Mouse (Mus musculus) right cerebral cortex, postnatal 4 days (tissue): ENCODE results near the gene Ccdc57.
"Not testable (repeated sequence)": the region's sequence is repeated elsewhere in the genome, so short reads cannot be mapped to it uniquely, and the experiment has no call there.

Source experiments
- DNase-seq: peaks from one replicate; pipeline ENCODE4 v3.0.0-alpha.2; 2022

Ccdc57 gene

GRCm38 (mm10) chr11:120850331-120851030 is 82.2 kb downstream of the Ccdc57 start:
- DNase-seq, result no peak

- no peak for DNase-seq
These were observed 85.8 kb downstream of the Ccdc57 start for GRCm38 (mm10) chr11:120846725-120847475.

- DNase-seq, result no peak
These were observed 88.3 kb downstream of the Ccdc57 start for GRCm38 (mm10) chr11:120844329-120844728.

GRCm38 (mm10) chr11:120833555-120834280 is 99.0 kb downstream of the Ccdc57 start:
- no peak for DNase-seq

DNA sequence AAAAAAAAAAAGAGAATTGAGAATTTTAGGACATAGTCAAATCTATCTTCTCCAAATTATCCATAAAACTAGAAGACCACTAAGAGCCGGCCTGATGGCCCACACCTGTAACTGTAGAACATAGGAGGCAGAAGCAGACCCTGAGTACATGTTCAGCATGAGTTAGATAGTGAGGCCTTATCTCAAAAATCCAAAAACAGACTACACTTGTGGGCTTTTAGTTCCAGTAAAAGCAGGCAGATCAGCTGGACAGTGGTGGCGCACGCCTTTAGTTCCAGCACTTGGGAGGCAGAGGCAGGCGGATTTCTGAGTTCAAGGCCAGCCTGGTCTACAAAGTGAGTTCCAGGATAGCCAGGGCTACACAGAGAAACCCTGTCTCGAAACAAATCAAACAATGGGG is 99.7 kb downstream of the Ccdc57 start:
- DNase-seq, result not testable (repeated sequence)

DNA sequence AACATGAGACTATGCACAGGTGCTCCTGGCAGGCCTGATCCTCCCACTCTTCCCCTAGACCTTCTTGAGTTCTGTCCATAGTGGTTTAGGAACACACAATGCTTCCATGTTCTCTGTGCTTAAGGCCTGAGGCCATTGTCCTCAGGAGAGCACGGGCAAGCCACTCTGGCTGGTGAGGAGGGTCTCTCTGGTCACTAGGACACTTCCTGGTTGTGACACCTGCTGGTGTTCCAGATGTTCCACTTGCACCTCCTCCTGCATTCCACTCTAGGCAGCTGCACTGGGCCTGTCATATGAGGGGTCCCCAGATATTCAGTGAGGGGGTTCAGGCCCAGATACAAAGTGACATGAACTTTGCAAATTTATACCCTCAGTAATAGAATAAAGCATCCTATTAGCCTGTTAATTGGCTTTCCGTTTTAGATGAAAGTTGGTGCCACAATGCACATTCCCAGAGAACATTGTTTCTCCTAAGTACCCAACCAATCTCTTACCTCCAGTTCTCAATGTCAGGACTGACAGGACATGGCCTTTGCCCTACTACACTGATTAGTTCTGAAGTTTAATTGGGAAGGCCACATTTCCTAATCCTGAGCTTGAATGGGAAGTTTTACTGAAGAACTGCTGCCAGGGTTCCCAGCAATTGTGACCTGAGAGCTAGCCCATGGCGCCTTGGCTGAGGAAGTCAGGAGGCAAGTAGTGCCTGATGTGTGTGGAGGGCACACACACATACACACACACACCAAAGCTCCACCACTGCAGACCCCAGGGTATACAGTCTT is 100.8 kb downstream of the Ccdc57 start:
- DNase-seq, result no peak

- DNase-seq, result no peak
These were observed 102.0 kb downstream of the Ccdc57 start for GRCm38 (mm10) chr11:120830686-120831085.

DNA sequence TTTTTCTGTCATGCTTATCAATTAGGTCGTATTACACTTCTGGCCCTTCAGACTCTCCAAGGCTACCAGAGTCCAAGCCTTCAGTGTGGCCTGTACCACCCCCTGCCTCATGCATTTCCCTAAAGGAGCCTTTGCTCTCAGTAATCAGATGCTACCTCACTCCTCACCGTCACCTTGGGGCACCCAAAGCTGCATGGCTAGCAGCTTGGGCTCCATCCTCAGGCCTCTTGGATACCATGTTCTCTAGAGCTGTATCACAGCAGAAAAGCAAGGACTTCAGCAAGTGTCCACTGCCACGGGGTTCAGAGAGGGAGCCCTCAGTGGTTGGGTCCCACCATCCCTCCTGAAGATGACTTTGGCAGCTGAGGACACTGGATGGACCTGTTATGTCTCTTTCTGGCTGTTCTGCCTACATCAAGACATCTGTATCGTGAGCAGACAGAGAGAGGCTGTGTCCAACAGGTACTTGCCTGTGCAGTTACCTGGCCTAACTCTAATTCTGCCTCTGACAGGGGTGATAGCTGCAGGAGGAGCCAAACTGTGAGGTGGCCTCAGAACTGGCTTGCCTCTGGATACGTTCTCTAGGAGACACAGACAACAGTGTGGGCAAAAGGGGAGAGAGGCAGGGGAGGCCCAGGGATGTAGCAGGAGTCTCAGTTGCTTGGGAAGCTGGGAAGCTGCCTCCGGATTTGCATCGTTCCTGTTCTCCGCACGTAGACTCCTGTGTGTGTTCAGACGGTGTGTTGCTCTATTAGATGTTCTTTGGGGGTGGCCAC is 102.7 kb downstream of the Ccdc57 start:
- DNase-seq, result no peak

DNA sequence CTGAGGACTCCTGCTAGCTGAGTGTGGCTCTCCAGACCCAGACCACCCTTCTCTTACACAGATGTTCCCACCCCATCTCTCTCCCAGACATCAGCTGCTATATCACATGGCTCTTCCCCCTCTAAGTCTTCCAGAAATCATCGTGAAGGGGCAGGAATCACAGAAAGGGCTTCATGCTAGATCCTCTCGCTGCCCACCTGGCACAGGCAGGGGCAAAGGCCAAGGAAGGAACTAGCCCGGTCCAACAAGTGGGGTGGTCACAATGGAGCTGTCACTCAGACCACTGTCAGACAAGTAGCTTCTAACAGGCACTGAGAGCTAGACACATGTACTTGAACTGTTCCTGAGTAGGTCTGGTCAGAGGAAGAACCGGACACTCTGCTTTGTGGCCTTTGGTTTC is 104.3 kb downstream of the Ccdc57 start:
- DNase-seq, result no peak

DNA sequence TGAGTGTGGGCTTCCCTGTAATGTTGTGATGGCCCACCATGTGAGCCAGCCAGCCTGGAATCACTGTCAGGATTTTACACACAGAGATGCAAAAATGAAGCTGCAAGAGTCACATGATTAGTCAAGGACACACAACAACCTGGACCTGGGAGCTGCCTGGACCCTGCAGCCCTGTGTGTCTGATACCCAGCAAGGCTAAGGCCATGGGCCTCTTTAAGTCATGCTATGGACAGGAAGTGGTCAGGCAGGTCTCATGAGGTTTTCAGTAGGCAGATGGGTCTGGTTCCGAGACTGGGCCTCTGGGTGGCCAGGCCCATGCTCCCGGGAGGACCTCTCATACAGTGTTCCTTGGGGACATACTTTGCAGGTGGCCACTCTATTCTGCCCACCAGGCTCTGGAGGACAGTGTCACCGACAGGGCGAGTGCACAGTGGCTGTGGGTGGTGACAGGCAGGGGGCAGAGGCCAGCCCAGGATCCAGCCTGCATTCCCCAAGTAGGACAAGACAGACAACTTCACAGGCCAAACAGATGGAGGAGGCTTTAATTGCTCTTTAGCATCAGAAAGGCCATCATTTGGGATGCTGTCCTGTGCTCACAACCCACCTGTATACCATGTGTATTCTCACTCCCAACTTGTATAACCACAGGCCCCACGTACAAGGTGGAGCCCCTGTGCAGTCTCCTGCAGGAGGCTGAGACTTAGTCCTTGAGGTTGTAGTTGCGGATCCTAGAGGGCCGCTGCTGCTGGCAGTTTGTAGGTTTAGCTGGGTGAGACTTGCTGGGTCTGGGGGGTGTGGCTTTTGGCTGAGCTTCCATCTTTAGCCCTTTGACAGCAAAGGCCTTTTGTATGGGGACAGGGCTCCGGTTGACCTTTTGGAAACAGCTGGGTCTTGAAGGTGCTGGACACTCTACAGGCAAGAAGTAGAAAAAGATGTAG is 106.4 kb downstream of the Ccdc57 start:
- DNase-seq, result no peak

- DNase-seq, result no peak
These were observed 107.3 kb downstream of the Ccdc57 start for GRCm38 (mm10) chr11:120825289-120825863.

- DNase-seq, result no peak
These were observed 107.8 kb downstream of the Ccdc57 start for GRCm38 (mm10) chr11:120824787-120825288.

DNA sequence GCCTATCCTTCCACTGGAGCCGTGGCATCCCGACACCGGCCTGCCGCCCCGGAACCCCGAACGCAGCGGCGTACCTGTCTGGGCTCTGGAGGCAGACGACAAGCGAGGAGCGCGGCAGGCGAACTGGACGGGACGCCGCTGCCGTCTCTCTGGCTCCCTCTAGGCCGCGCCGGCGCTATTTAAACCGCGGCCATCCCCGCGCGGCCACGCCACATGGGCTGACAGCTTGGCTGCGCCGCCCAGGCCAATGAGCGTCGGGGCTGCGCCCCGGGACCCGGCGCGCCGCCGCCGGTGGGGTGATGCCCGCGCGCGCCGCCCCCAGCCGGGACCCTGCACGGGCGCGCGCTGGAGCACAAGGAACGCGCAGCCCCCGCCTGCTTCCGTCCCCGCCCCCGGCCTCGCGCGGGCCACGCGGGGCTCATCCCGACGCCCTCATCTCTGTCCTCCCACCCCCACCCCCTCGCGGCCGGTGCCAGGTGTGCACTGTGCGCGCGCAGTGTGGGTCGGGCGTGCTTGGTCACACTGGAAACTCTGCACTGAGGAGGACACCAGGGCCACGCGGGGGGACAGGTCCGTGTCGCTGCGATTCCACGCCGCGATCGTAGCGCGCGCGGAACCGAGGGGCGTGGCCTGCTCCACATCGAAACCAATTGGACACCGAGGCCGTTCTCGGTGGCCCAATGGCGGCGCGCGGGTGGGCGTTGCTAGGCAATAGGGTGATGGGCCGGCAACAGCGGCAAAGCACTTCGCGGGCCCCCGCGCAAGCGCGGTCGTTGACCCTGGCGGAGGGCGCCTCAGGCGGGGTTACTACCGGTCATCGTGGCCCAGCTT is 108.5 kb downstream of the Ccdc57 start, which contains the start of gene Fasn:
Fasn (minus strand) TSS at position 592 of the 831 bp plus-strand sequence.
- peak; percentile 98 for DNase-seq

DNA sequence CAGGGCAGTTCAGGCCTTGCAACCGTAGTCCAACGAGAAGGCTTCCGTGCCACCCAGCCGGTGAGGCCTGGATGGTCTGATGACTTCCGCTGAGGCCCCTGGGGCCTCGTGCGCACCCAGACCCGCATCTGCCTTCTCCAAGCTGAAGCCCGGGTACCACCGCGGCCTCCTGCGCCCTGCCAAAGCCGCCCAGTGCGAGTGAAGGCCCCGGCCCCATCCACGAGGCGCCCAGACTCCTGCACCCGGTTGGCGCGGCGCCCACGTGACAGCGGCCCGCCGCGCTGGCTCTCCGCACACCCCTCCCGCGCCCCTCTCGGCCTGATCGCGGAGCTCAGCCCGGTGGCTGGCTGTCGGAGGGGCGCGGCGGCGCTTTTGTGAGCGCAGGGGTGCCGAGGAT is 109.1 kb downstream of the Ccdc57 start:
- peak; percentile 77 for DNase-seq

- peak; percentile 32 for DNase-seq
These were observed 109.7 kb downstream of the Ccdc57 start for GRCm38 (mm10) chr11:120822831-120823550.

GRCm38 (mm10) chr11:120822321-120822720 is 110.4 kb downstream of the Ccdc57 start:
- peak; percentile 3 for DNase-seq

- no peak for DNase-seq
These were observed 111.4 kb downstream of the Ccdc57 start for GRCm38 (mm10) chr11:120821076-120821922.

DNA sequence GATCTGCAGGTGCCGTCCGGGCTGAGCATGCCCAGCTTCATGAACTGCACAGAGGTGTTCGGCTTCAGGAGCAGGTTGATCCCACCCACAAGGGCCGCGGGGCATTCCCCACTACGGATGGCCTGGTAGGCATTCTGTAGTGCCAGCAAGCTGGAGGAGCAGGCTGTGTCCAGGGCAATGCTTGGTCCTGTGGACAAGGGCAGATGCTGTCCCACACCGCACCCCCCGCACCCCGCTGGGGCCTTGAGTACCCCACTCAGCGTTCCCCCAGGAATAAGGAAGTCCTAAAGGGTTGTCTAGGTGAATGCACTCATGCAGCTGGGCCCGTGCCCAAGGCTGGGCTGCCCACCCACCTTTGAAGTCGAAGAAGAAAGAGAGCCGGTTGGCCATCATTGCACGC is 112.1 kb downstream of the Ccdc57 start:
- DNase-seq, result peak; percentile 13
